Mouse (Mus musculus) C2C12 (cell line): ENCODE measurements around the gene Ttf2.

Experiments used
- CEBPB ChIP-seq: IDR thresholded peaks from one replicate; pipeline ENCODE4 v1.6.1; 2011; ENCODE audit warnings: low read depth, mild to moderate bottlenecking, control low read depth, moderate library complexity
- CTCF ChIP-seq: IDR thresholded peaks from one replicate; pipeline ENCODE4 v1.5.1; 2011; ENCODE audit not compliant: control insufficient read depth, insufficient read depth, insufficient read length

DNA sequence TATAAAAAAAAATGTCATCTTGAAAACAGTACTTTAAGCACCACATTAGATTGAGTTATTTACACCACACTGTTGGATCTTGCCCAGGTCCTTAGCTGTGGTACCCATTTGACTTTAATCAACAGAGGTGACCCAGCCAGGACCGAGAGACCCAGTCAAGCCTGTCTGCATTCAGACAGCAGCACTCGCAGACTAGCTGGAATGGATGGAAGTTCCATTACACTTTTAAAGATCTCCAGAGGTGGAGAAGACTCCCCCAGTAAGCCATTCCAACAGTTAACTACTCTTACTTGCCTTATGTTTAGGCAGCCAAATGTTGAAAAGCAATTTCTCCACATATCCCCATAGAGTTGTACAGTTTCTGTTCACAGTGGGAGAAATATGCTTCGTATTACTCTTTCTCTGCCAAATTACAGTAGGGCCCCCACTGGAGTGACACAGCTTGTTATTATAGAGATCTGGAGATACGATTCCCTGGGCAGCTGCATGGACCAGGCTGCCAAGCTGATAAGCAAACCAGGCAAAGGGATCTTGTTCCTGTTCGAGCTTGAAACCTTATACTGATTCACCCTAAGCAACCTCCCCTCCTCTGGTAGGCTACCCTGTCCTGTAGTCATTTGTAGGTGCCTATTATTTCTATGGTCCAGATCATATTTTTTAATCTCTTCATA, 37.8 kb upstream of the Ttf2 start:
- TF ChIP-seq CTCF (no peak), CEBPB (no peak)
